Mouse (Mus musculus): ENCODE data around the gene Enox1. TPM values are rescaled to one million over a fixed set of nuclear protein-coding genes. Genes with fewer than 3 reads are reported as not detected.

The Enox1 gene
- total and polyA plus RNA-seq, 3 experiments = not detected

- in situ Hi-C loops (cut with MboI; ENCODE audit: low pct_ligation_motif_present, low pct_unique_long_range_greater_than_20kb, low sequenced_read_pairs) (no loop called here), dilution Hi-C loops (cut with MboI; ENCODE audit: extremely low pct_ligation_motif_present, extremely low pct_unique_long_range_greater_than_20kb, low sequenced_read_pairs) (no loop called here)
- Histone ChIP-seq H3K4me1 (ENCODE audit: control insufficient read depth in 1 of 2, insufficient read depth in 2 of 2) (no peaks in the 10 kb centered on the region), H3K36me3 (replicated peaks in 1 of 2; ENCODE audit: control insufficient read depth in 1 of 2, insufficient read depth in 1 of 2, low read length in 1 of 2) (no peaks in the 10 kb centered on the region), H3K9ac (ENCODE audit: insufficient read depth, low read depth) (no peak overlapping the region), H3K4me3 (replicated peaks in 1 of 3; ENCODE audit: low read depth in 2 of 3, low read length in 2 of 3, poor library complexity in 1 of 3) (no peak overlapping the region), H3K9me3 (replicated peaks; ENCODE audit: low read length) (peaks cover 37% of the 10 kb centered on the region), H3K79me2 (replicated peaks; ENCODE audit: control insufficient read depth, extremely low read depth, insufficient read depth, poor library complexity, severe bottlenecking) (no peaks in the 10 kb centered on the region), H3K27ac (ENCODE audit: insufficient read depth, low read depth) (no peak overlapping the region), H3K27me3 (replicated peaks) (no peaks in the 10 kb centered on the region), H3K4me2 (ENCODE audit: insufficient read depth, low read depth, poor library complexity, severe bottlenecking) (no peak overlapping the region)
- no peak for DNase-seq (ENCODE audit: extremely low read depth)
- TF ChIP-seq CHD1 (IDR thresholded peaks at IDR 0.05; ENCODE audit: low read depth, low read length) = no peak
- no peak for TF ChIP-seq RAD21 (IDR thresholded peaks at IDR 0.05; ENCODE audit: low read depth, low read length)
- TF ChIP-seq MAFK (IDR thresholded peaks at IDR 0.05; ENCODE audit: insufficient replicate concordance, low read length) = no peak
- no peak for TF ChIP-seq GABPA (IDR thresholded peaks at IDR 0.05; ENCODE audit: insufficient replicate concordance, low read depth, low read length)
- TF ChIP-seq USF1 (IDR thresholded peaks at IDR 0.05; ENCODE audit: low read depth, low read length) = no peak
- no peak for TF ChIP-seq NRF1 (IDR thresholded peaks at IDR 0.05; ENCODE audit: low read depth, low read length)
- no peak for TF ChIP-seq MAZ (IDR thresholded peaks at IDR 0.05; ENCODE audit: low read depth, low read length)
Observed at GRCm38 (mm10) chr14:77225346-77225745, 68.8 kb downstream of the Enox1 start.

DNA sequence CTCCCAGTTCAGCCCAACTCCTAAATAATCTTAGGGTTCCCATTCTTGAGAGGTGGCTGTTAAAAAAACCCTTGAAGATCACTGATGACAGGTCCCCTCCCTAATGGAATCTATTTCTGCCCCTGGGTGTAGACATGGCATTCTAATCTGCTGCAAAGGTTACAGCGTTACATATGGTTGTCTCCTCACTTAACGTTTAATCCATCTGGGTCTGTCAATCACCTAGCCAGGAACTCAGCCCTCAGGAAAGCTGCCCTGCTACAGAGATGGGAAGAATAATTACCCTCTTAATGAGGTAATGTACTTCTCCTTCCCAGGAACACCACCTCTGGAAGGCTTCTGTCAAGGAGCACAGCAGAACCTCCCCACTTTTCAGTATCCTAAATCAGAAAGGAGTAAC lies 82.2 kb downstream of the Enox1 start:
- Histone ChIP-seq H3K4me2 (ENCODE audit: insufficient read depth, low read depth, poor library complexity, severe bottlenecking) (no peak overlapping the region), H3K79me2 (replicated peaks; ENCODE audit: control insufficient read depth, extremely low read depth, insufficient read depth, poor library complexity, severe bottlenecking) (no peaks in the 10 kb centered on the region), H3K27ac (ENCODE audit: insufficient read depth, low read depth) (no peak overlapping the region), H3K4me3 (replicated peaks in 1 of 3; ENCODE audit: low read depth in 2 of 3, low read length in 2 of 3, poor library complexity in 1 of 3) (no peak overlapping the region), H3K27me3 (replicated peaks) (no peaks in the 10 kb centered on the region), H3K4me1 (ENCODE audit: control insufficient read depth in 1 of 2, insufficient read depth in 2 of 2) (no peaks in the 10 kb centered on the region), H3K36me3 (replicated peaks in 1 of 2; ENCODE audit: control insufficient read depth in 1 of 2, insufficient read depth in 1 of 2, low read length in 1 of 2) (no peaks in the 10 kb centered on the region), H3K9ac (ENCODE audit: insufficient read depth, low read depth) (no peak overlapping the region), H3K9me3 (replicated peaks; ENCODE audit: low read length) (peaks cover 35% of the 10 kb centered on the region)
- in situ Hi-C loops (cut with MboI; ENCODE audit: low pct_ligation_motif_present, low pct_unique_long_range_greater_than_20kb, low sequenced_read_pairs) (no loop called here), dilution Hi-C loops (cut with MboI; ENCODE audit: extremely low pct_ligation_motif_present, extremely low pct_unique_long_range_greater_than_20kb, low sequenced_read_pairs) (no loop called here)
- DNase-seq (ENCODE audit: extremely low read depth) = no peak
- no peak for TF ChIP-seq MAFK (IDR thresholded peaks at IDR 0.05; ENCODE audit: insufficient replicate concordance, low read length)
- TF ChIP-seq ZC3H11A (IDR thresholded peaks at IDR 0.05; ENCODE audit: low read depth, low read length) = no peak
- no peak for TF ChIP-seq CHD2 (IDR thresholded peaks at IDR 0.05; ENCODE audit: low read length)
- no peak for TF ChIP-seq POLR2AphosphoS2 (IDR thresholded peaks at IDR 0.05; ENCODE audit: low read depth, low read length)
- no peak for TF ChIP-seq SIN3A (IDR thresholded peaks at IDR 0.05; ENCODE audit: low read length)
- no peak for TF ChIP-seq TCF12 (IDR thresholded peaks at IDR 0.05; ENCODE audit: low read depth, low read length)
- no peak for TF ChIP-seq CTCF (conservative IDR thresholded peaks at IDR 0.05 in 1 of 2, IDR thresholded peaks at IDR 0.05 in 1 of 2; ENCODE audit: low read depth in 2 of 2, low read length in 2 of 2)
- no peak for TF ChIP-seq RAD21 (IDR thresholded peaks at IDR 0.05; ENCODE audit: low read depth, low read length)
- no peak for TF ChIP-seq USF1 (IDR thresholded peaks at IDR 0.05; ENCODE audit: low read depth, low read length)
- TF ChIP-seq MXI1 (IDR thresholded peaks at IDR 0.05; ENCODE audit: low read depth, low read length) = no peak
- no peak for TF ChIP-seq MAX (IDR thresholded peaks at IDR 0.05; ENCODE audit: low read length)
- TF ChIP-seq UBTF (IDR thresholded peaks at IDR 0.05; ENCODE audit: low read depth, low read length) = no peak
